Comparison of ENCODE assay signal across 10 mouse cellular contexts in genomic region chr9:105272241-105272640, GRCm38 (mm10).
DNase-seq lines count a peak whose midpoint lies in the region; ATAC-seq lines count a peak whose summit lies in the region.
"Had no signal": no experiment of that assay in that cellular context is flagged by ENCODE, and none has a peak within 500 bp of the region (broad histone marks: within the 10 kb centered on the region; RNA-seq: fewer than 3 reads in every experiment).

No protein-coding gene starts in this region.

- no peaks in the 10 kb centered on the region for H3K36me3 ChIP-seq in forebrain, embryonic 14.5 days (ENCODE audit: control insufficient read depth, insufficient read depth, low read length)
- H3K36me3 ChIP-seq in forebrain, embryonic 13.5 days (ENCODE audit: poor library complexity, severe bottlenecking): no peaks in the 10 kb centered on the region
- H3K36me3 ChIP-seq in hindbrain, embryonic 16.5 days (ENCODE audit: control insufficient read depth, insufficient read depth, low read length): no peaks in the 10 kb centered on the region
- H3K36me3 ChIP-seq: limb, embryonic 12.5 days had no signal

- 0 out of 2 replicates have a peak, but pooled peaks have one; percentile 34 for ATAC-seq in forebrain, embryonic 14.5 days
- no peak for ATAC-seq in forebrain, embryonic 13.5 days
- no peak for ATAC-seq in hindbrain, embryonic 16.5 days

- DNase-seq in forebrain, embryonic 14.5 days (ENCODE audit: low spot score): peak; percentile 26
- DNase-seq in urinary bladder, postnatal 25 days (ENCODE audit: low spot score): peak; percentile 21
- DNase-seq in urinary bladder, postnatal 10 days (ENCODE audit: low spot score): no peak
- DNase-seq in large intestine, adult 2 months (ENCODE audit: low read depth, low spot score): peak; percentile 3
- peak; percentile 2 for DNase-seq in yolk sac, embryonic 10.5 days (ENCODE audit: low spot score)
- DNase-seq in cerebellum, postnatal 25 days: no peak

- H3K27me3 ChIP-seq in forebrain, embryonic 14.5 days (replicated peaks; ENCODE audit: control insufficient read depth, insufficient read depth, low read length): no peaks in the 10 kb centered on the region
- H3K27me3 ChIP-seq in forebrain, embryonic 13.5 days: 0 out of 2 replicates have a peak, but pooled peaks cover 3% of the 10 kb centered on the region
- H3K27me3 ChIP-seq in hindbrain, embryonic 16.5 days (replicated peaks; ENCODE audit: control insufficient read depth, insufficient read depth, low read length): no peaks in the 10 kb centered on the region

- H3K4me2 ChIP-seq in forebrain, embryonic 14.5 days (ENCODE audit: low read length): no peak overlapping the region
- no peak overlapping the region for H3K4me2 ChIP-seq in forebrain, embryonic 13.5 days
- H3K4me2 ChIP-seq in hindbrain, embryonic 16.5 days (ENCODE audit: low read length): no peak overlapping the region
- H3K4me2 ChIP-seq: heart, embryonic 11.5 days; limb, embryonic 12.5 days had no signal

- no peak overlapping the region for H3K4me3 ChIP-seq in forebrain, embryonic 14.5 days (ENCODE audit: low read depth, low read length)
- no peak overlapping the region for H3K4me3 ChIP-seq in forebrain, embryonic 13.5 days
- no peak overlapping the region for H3K4me3 ChIP-seq in hindbrain, embryonic 16.5 days (ENCODE audit: low read length)
- H3K4me3 ChIP-seq: limb, embryonic 12.5 days had no signal

- H3K27ac ChIP-seq in forebrain, embryonic 14.5 days (ENCODE audit: low read depth, low read length): no peak overlapping the region
- H3K27ac ChIP-seq in forebrain, embryonic 13.5 days: no peak overlapping the region
- no peak overlapping the region for H3K27ac ChIP-seq in hindbrain, embryonic 16.5 days (ENCODE audit: low read depth, low read length)
- H3K27ac ChIP-seq: limb, embryonic 12.5 days had no signal

- no peak overlapping the region for H3K9ac ChIP-seq in forebrain, embryonic 14.5 days (ENCODE audit: low read length)
- H3K9ac ChIP-seq in forebrain, embryonic 13.5 days: no peak overlapping the region
- no peak overlapping the region for H3K9ac ChIP-seq in hindbrain, embryonic 16.5 days (ENCODE audit: low read depth, low read length)
- H3K9ac ChIP-seq: limb, embryonic 12.5 days had no signal

- 10% methylated on average over 7 of the region's 7 CpGs for whole genome bisulfite sequencing in forebrain, embryonic 14.5 days
- 7% methylated on average over 7 of the region's 7 CpGs for WGBS in forebrain, embryonic 13.5 days
- 8% methylated on average over 7 of the region's 7 CpGs for WGBS in large intestine, adult 2 months
- WGBS in hindbrain, embryonic 16.5 days: 17% methylated on average over 7 of the region's 7 CpGs

- no peaks in the 10 kb centered on the region for H3K9me3 ChIP-seq in forebrain, embryonic 14.5 days (replicated peaks; ENCODE audit: control insufficient read depth, low read length)
- H3K9me3 ChIP-seq in forebrain, embryonic 13.5 days (replicated peaks): no peaks in the 10 kb centered on the region
- no peaks in the 10 kb centered on the region for H3K9me3 ChIP-seq in hindbrain, embryonic 16.5 days (ENCODE audit: control insufficient read depth, low read length)
- H3K9me3 ChIP-seq: limb, embryonic 12.5 days had no signal

- H3K4me1 ChIP-seq in forebrain, embryonic 14.5 days (ENCODE audit: control insufficient read depth, insufficient read depth, low read length): peaks cover 8% of the 10 kb centered on the region; the same call in 1 of the 2 replicates
- H3K4me1 ChIP-seq in forebrain, embryonic 13.5 days: peaks cover 16% of the 10 kb centered on the region
- H3K4me1 ChIP-seq in hindbrain, embryonic 16.5 days (ENCODE audit: control insufficient read depth, insufficient read depth, low read depth, low read length): peaks cover 8% of the 10 kb centered on the region
- H3K4me1 ChIP-seq: limb, embryonic 12.5 days had no signal

Comparison
In these comparisons a context has a peak if more than half of its experiments do, and no peak if none do; other contexts are left out.
1. DNase-seq: peak in forebrain, embryonic 14.5 days (single experiment), urinary bladder, postnatal 25 days (single experiment), large intestine, adult 2 months (single experiment) and yolk sac, embryonic 10.5 days (single experiment); none in urinary bladder, postnatal 10 days (single experiment) and cerebellum, postnatal 25 days (0 of 2).